Mouse (Mus musculus) cerebellum, postnatal 14 days (tissue): ENCODE measurements around the gene Tbk1.

Experiments
- DNase-seq, 2 experiments: peaks; one replicate each; pipeline ENCODE4 v3.0.0; 2021; ENCODE audit warnings: mixed read lengths in 2 of 2

Gene Tbk1

GRCm38 (mm10) chr10:121533137-121533872, 53.3 kb downstream of the Tbk1 start:
- DNase-seq: peak; percentile 66 to 70

GRCm38 (mm10) chr10:121531541-121531940, 55.0 kb downstream of the Tbk1 start:
- no peak for DNase-seq

- no peak for DNase-seq
These were observed 56.1 kb downstream of the Tbk1 start for GRCm38 (mm10) chr10:121530365-121531003.

GRCm38 (mm10) chr10:121529261-121529660, 57.3 kb downstream of the Tbk1 start:
- DNase-seq: no peak

- no peak for DNase-seq
These were observed 58.1 kb downstream of the Tbk1 start for GRCm38 (mm10) chr10:121528470-121528869.

- no peak for DNase-seq
These were observed 59.5 kb downstream of the Tbk1 start for GRCm38 (mm10) chr10:121527114-121527513.

GRCm38 (mm10) chr10:121520923-121521585, 65.5 kb downstream of the Tbk1 start:
- DNase-seq: no peak

GRCm38 (mm10) chr10:121519710-121520109, 66.9 kb downstream of the Tbk1 start:
- no peak for DNase-seq

GRCm38 (mm10) chr10:121516008-121516600, 70.5 kb downstream of the Tbk1 start:
- peak; percentile 93 to 96 for DNase-seq

- peak; percentile 31 to 54 for DNase-seq
These were observed 76.6 kb downstream of the Tbk1 start for GRCm38 (mm10) chr10:121509751-121510643.

- DNase-seq: no peak
These were observed 78.6 kb downstream of the Tbk1 start for GRCm38 (mm10) chr10:121507755-121508544.

GRCm38 (mm10) chr10:121506731-121507583, 79.6 kb downstream of the Tbk1 start:
- DNase-seq: peak; percentile 49 to 63

GRCm38 (mm10) chr10:121505929-121506328, 80.7 kb downstream of the Tbk1 start:
- no peak for DNase-seq

GRCm38 (mm10) chr10:121504973-121505911, 81.3 kb downstream of the Tbk1 start:
- DNase-seq: peak; percentile 90 to 92

- DNase-seq: no peak
These were observed 85.4 kb downstream of the Tbk1 start for GRCm38 (mm10) chr10:121501160-121501559.

GRCm38 (mm10) chr10:121500034-121500433, 86.6 kb downstream of the Tbk1 start:
- DNase-seq: no peak

GRCm38 (mm10) chr10:121499063-121499462, 87.5 kb downstream of the Tbk1 start:
- no peak for DNase-seq

GRCm38 (mm10) chr10:121498481-121498904, 88.1 kb downstream of the Tbk1 start:
- no peak for DNase-seq

- no peak for DNase-seq
These were observed 88.6 kb downstream of the Tbk1 start for GRCm38 (mm10) chr10:121497968-121498367.
